Mouse (Mus musculus): ENCODE measurements around the gene Lix1l. TPM values are rescaled to one million over a fixed set of nuclear protein-coding genes. Genes with fewer than 3 reads are reported as not detected.
A peak's percentile ranks its signal among the peaks of the same experiment; 100 is the strongest.

The Lix1l gene
- 4.6 and 8.2 TPM in 2 replicates for polyA plus RNA-seq (2012; rRNA removed)

- TF ChIP-seq CTCF (IDR thresholded peaks at IDR 0.05; ENCODE audit: borderline replicate concordance, control insufficient read depth, extremely low read depth, insufficient read depth, low read length, poor library complexity) = no peak
- TF ChIP-seq POLR2A (IDR thresholded peaks at IDR 0.05; ENCODE audit: control insufficient read depth, extremely low read depth, insufficient read depth, low read length, poor library complexity) = peak; percentile 37; the same call in 1 of the 2 replicates
- DNase-seq = peak; percentile 88
- Histone ChIP-seq H3K4me3 (ENCODE audit: control insufficient read depth, insufficient read depth, low read length) (peak within 1 kb of the TSS; percentile 80), H3K4me1 (replicated peaks; ENCODE audit: control insufficient read depth, insufficient read depth, low read length) (peaks cover 28% of the 10 kb centered on the region), H3K27me3 (ENCODE audit: control insufficient read depth, insufficient read depth, low read length) (peaks cover 33% of the 10 kb centered on the region; the same call in 1 of the 2 replicates), H3K36me3 (ENCODE audit: control insufficient read depth, insufficient read depth, low read length) (no peaks in the 10 kb centered on the region), H3K27ac (ENCODE audit: control insufficient read depth, insufficient read depth, low read length) (no peak within 1 kb of the TSS)
- WGBS = 1% methylated on average over 27 of the region's 27 CpGs
Observed at GRCm38 (mm10) chr3:96600639-96601250, at the start of gene Lix1l. Gene Lix1l (plus strand): TSS chr3:96601149.

- peaks cover 24% of the 10 kb centered on the region for H3K4me1 ChIP-seq (replicated peaks; ENCODE audit: control insufficient read depth, insufficient read depth, low read length)
- TF ChIP-seq POLR2A (IDR thresholded peaks at IDR 0.05; ENCODE audit: control insufficient read depth, extremely low read depth, insufficient read depth, low read length, poor library complexity) = no peak
- no peak for TF ChIP-seq CTCF (IDR thresholded peaks at IDR 0.05; ENCODE audit: borderline replicate concordance, control insufficient read depth, extremely low read depth, insufficient read depth, low read length, poor library complexity)
- no peaks in the 10 kb centered on the region for H3K36me3 ChIP-seq (ENCODE audit: control insufficient read depth, insufficient read depth, low read length)
- H3K27ac ChIP-seq (ENCODE audit: control insufficient read depth, insufficient read depth, low read length) = no peak overlapping the region
- H3K4me3 ChIP-seq (ENCODE audit: control insufficient read depth, insufficient read depth, low read length) = no peak overlapping the region
- peak; percentile 71 for DNase-seq
- no peaks in the 10 kb centered on the region for H3K27me3 ChIP-seq (ENCODE audit: control insufficient read depth, insufficient read depth, low read length)
- 13% methylated on average over 8 of the region's 8 CpGs for WGBS
Observed at GRCm38 (mm10) chr3:96551203-96551602, 49.7 kb upstream of the Lix1l start.

- no peak for DNase-seq
- Histone ChIP-seq H3K27ac (ENCODE audit: control insufficient read depth, insufficient read depth, low read length) (no peak overlapping the region), H3K4me1 (replicated peaks; ENCODE audit: control insufficient read depth, insufficient read depth, low read length) (peaks cover 24% of the 10 kb centered on the region), H3K36me3 (ENCODE audit: control insufficient read depth, insufficient read depth, low read length) (no peaks in the 10 kb centered on the region), H3K27me3 (ENCODE audit: control insufficient read depth, insufficient read depth, low read length) (no peaks in the 10 kb centered on the region), H3K4me3 (ENCODE audit: control insufficient read depth, insufficient read depth, low read length) (no peak overlapping the region)
- no peak for TF ChIP-seq POLR2A (IDR thresholded peaks at IDR 0.05; ENCODE audit: control insufficient read depth, extremely low read depth, insufficient read depth, low read length, poor library complexity)
- no peak for TF ChIP-seq CTCF (IDR thresholded peaks at IDR 0.05; ENCODE audit: borderline replicate concordance, control insufficient read depth, extremely low read depth, insufficient read depth, low read length, poor library complexity)
- WGBS = 60% methylated on average over 7 of the region's 7 CpGs
Observed at GRCm38 (mm10) chr3:96551890-96552289, 49.1 kb upstream of the Lix1l start.

GRCm38 (mm10) chr3:96553601-96554000 lies 47.3 kb upstream of the Lix1l start:
- no peak for TF ChIP-seq CTCF (IDR thresholded peaks at IDR 0.05; ENCODE audit: borderline replicate concordance, control insufficient read depth, extremely low read depth, insufficient read depth, low read length, poor library complexity)
- no peak for TF ChIP-seq POLR2A (IDR thresholded peaks at IDR 0.05; ENCODE audit: control insufficient read depth, extremely low read depth, insufficient read depth, low read length, poor library complexity)
- H3K27ac ChIP-seq (ENCODE audit: control insufficient read depth, insufficient read depth, low read length) = no peak overlapping the region
- 64% methylated on average over 6 of the region's 6 CpGs for WGBS
- DNase-seq = no peak
- H3K4me1 ChIP-seq (replicated peaks; ENCODE audit: control insufficient read depth, insufficient read depth, low read length) = peaks cover 22% of the 10 kb centered on the region
- H3K4me3 ChIP-seq (ENCODE audit: control insufficient read depth, insufficient read depth, low read length) = no peak overlapping the region
- no peaks in the 10 kb centered on the region for H3K36me3 ChIP-seq (ENCODE audit: control insufficient read depth, insufficient read depth, low read length)
- H3K27me3 ChIP-seq (ENCODE audit: control insufficient read depth, insufficient read depth, low read length) = no peaks in the 10 kb centered on the region

GRCm38 (mm10) chr3:96554251-96554650 lies 46.7 kb upstream of the Lix1l start:
- 96% methylated on average over 6 of the region's 6 CpGs for WGBS
- DNase-seq = no peak
- H3K36me3 ChIP-seq (ENCODE audit: control insufficient read depth, insufficient read depth, low read length) = peaks cover 3% of the 10 kb centered on the region
- H3K27ac ChIP-seq (ENCODE audit: control insufficient read depth, insufficient read depth, low read length) = no peak overlapping the region
- H3K4me3 ChIP-seq (ENCODE audit: control insufficient read depth, insufficient read depth, low read length) = no peak overlapping the region
- no peaks in the 10 kb centered on the region for H3K27me3 ChIP-seq (ENCODE audit: control insufficient read depth, insufficient read depth, low read length)
- TF ChIP-seq POLR2A (IDR thresholded peaks at IDR 0.05; ENCODE audit: control insufficient read depth, extremely low read depth, insufficient read depth, low read length, poor library complexity) = no peak
- TF ChIP-seq CTCF (IDR thresholded peaks at IDR 0.05; ENCODE audit: borderline replicate concordance, control insufficient read depth, extremely low read depth, insufficient read depth, low read length, poor library complexity) = no peak
- H3K4me1 ChIP-seq (replicated peaks; ENCODE audit: control insufficient read depth, insufficient read depth, low read length) = peaks cover 22% of the 10 kb centered on the region

- Histone ChIP-seq H3K27me3 (ENCODE audit: control insufficient read depth, insufficient read depth, low read length) (no peaks in the 10 kb centered on the region), H3K4me1 (replicated peaks; ENCODE audit: control insufficient read depth, insufficient read depth, low read length) (peaks cover 29% of the 10 kb centered on the region), H3K4me3 (ENCODE audit: control insufficient read depth, insufficient read depth, low read length) (no peak overlapping the region), H3K36me3 (ENCODE audit: control insufficient read depth, insufficient read depth, low read length) (peaks cover 12% of the 10 kb centered on the region), H3K27ac (ENCODE audit: control insufficient read depth, insufficient read depth, low read length) (peak overlapping the region; percentile 98)
- TF ChIP-seq POLR2A (IDR thresholded peaks at IDR 0.05; ENCODE audit: control insufficient read depth, extremely low read depth, insufficient read depth, low read length, poor library complexity) = no peak
- TF ChIP-seq CTCF (IDR thresholded peaks at IDR 0.05; ENCODE audit: borderline replicate concordance, control insufficient read depth, extremely low read depth, insufficient read depth, low read length, poor library complexity) = no peak
- DNase-seq = no peak
- 56% methylated on average over 12 of the region's 12 CpGs for WGBS
Observed at GRCm38 (mm10) chr3:96555041-96555596, 45.8 kb upstream of the Lix1l start.
